Mouse (Mus musculus) kidney, adult 2 months (tissue): ENCODE results near the gene Atp6v1e1. TPM values are rescaled to one million over a fixed set of nuclear protein-coding genes. Genes with fewer than 3 reads are reported as not detected.

Experiments used
- DNase-seq: peaks from one replicate; pipeline ENCODE4 v3.0.0; 2021
- H3K27ac ChIP-seq: fragments of 200-500 bp; 2 replicates; pipeline ENCODE4 v1.5.1; 2012; ENCODE audit warnings: low read depth, low read length, control low read depth, inconsistent platforms; ENCODE audit not compliant: insufficient read depth
- H3K27me3 ChIP-seq: fragments of 200-500 bp; replicated peaks from 2 replicates; pipeline ENCODE4 v1.6.1; 2012; ENCODE audit warnings: mild to moderate bottlenecking, moderate library complexity, low read length, inconsistent platforms; ENCODE audit not compliant: control insufficient read depth, insufficient read depth
- H3K36me3 ChIP-seq: fragments of 200-500 bp; 2 replicates; pipeline ENCODE4 v1.6.1; 2012; ENCODE audit warnings: mild to moderate bottlenecking, moderate library complexity, low read length, inconsistent platforms; ENCODE audit not compliant: control insufficient read depth, insufficient read depth
- H3K4me1 ChIP-seq: fragments of 200-500 bp; 2 replicates; pipeline ENCODE4 v1.6.1; 2011; ENCODE audit warnings: low read length; ENCODE audit not compliant: control insufficient read depth, insufficient read depth
- H3K4me3 ChIP-seq: fragments of 200-500 bp; 2 replicates; pipeline ENCODE4 v1.5.1; 2011; ENCODE audit warnings: mild to moderate bottlenecking, low read depth, low read length, control low read depth; ENCODE audit not compliant: insufficient read depth
- CTCF ChIP-seq: fragments of 200-500 bp; conservative IDR thresholded peaks from 2 replicates; pipeline ENCODE4 v1.5.1; 2011; ENCODE audit warnings: low read depth, mild to moderate bottlenecking, control low read depth, low read length, moderate library complexity, mixed read lengths; ENCODE audit not compliant: insufficient read depth, insufficient read length
- POLR2A ChIP-seq: fragments of 200-500 bp; IDR thresholded peaks from one replicate; pipeline ENCODE4 v1.6.1; 2011; ENCODE audit warnings: low read depth, low read length, control low read depth
- WGBS: fragments of 180-500 bp; shearing (Covaris S2); methylation state at CpG from one replicate; pipeline ENCODE4 v1.1.7; 2018; 5-methylcytosine and 5-hydroxymethylcytosine counted together
- polyA plus RNA-seq: library from polyadenylated mRNA; depleted of rRNA; stranded (reverse); fragments of >200 nt; gene quantifications from 2 replicates; pipeline ENCODE4 v1.2.3, GENCODE M21; 2012

Atp6v1e1 gene
- polyA plus RNA-seq, 1 experiment = 418 TPM

GRCm38 (mm10) chr6:120841754-120842153, 19.2 kb upstream of the Atp6v1e1 start:
- no peak for TF ChIP-seq POLR2A
- no peak for TF ChIP-seq CTCF
- no peaks in the 10 kb centered on the region for H3K27me3 ChIP-seq
- no peaks in the 10 kb centered on the region for H3K4me1 ChIP-seq
- H3K27ac ChIP-seq = no peak overlapping the region
- H3K36me3 ChIP-seq = no peaks in the 10 kb centered on the region
- DNase-seq = no peak
- H3K4me3 ChIP-seq = no peak overlapping the region
- WGBS = 80% methylated on average over 5 of the region's 5 CpGs

GRCm38 (mm10) chr6:120840258-120840657, 17.7 kb upstream of the Atp6v1e1 start:
- Histone ChIP-seq H3K27ac (no peak overlapping the region), H3K27me3 (no peaks in the 10 kb centered on the region), H3K4me3 (no peak overlapping the region), H3K36me3 (no peaks in the 10 kb centered on the region), H3K4me1 (no peaks in the 10 kb centered on the region)
- DNase-seq = no peak
- no peak for TF ChIP-seq CTCF
- no peak for TF ChIP-seq POLR2A
- 96% methylated on average over 7 of the region's 7 CpGs for WGBS

- Histone ChIP-seq H3K4me1 (no peaks in the 10 kb centered on the region), H3K27me3 (no peaks in the 10 kb centered on the region), H3K4me3 (no peak overlapping the region), H3K27ac (no peak overlapping the region), H3K36me3 (no peaks in the 10 kb centered on the region)
- TF ChIP-seq POLR2A (no peak), CTCF (no peak)
- no peak for DNase-seq
- WGBS = 70% methylated on average over 1 of the region's 1 CpGs
These were observed 14.5 kb upstream of the Atp6v1e1 start for GRCm38 (mm10) chr6:120837152-120837530.

GRCm38 (mm10) chr6:120836389-120837151, 14.0 kb upstream of the Atp6v1e1 start:
- Histone ChIP-seq H3K27me3 (no peaks in the 10 kb centered on the region), H3K4me3 (peak overlapping the region; percentile 73), H3K27ac (peak overlapping the region; percentile 90), H3K4me1 (no peaks in the 10 kb centered on the region), H3K36me3 (no peaks in the 10 kb centered on the region)
- no peak for TF ChIP-seq POLR2A
- no peak for TF ChIP-seq CTCF
- 3% methylated on average over 37 of the region's 37 CpGs for WGBS
- DNase-seq = peak; percentile 48

- Histone ChIP-seq H3K27ac (peak within 1 kb of the TSS; percentile 90), H3K4me3 (peak within 1 kb of the TSS; percentile 73), H3K36me3 (no peaks in the 10 kb centered on the region), H3K4me1 (no peaks in the 10 kb centered on the region), H3K27me3 (no peaks in the 10 kb centered on the region)
- 3% methylated on average over 40 of the region's 40 CpGs for WGBS
- TF ChIP-seq CTCF (peak; percentile 47), POLR2A (peak; percentile 84)
- peak; percentile 98 for DNase-seq
These were observed 13.1 kb upstream of the Atp6v1e1 start, which contains the start of gene Bcl2l13 for GRCm38 (mm10) chr6:120835474-120836374. Gene Bcl2l13 (plus strand): TSS chr6:120836212.

- no peak for DNase-seq
- 83% methylated on average over 4 of the region's 4 CpGs for WGBS
- H3K4me3 ChIP-seq = no peak overlapping the region
- no peaks in the 10 kb centered on the region for H3K36me3 ChIP-seq
- no peaks in the 10 kb centered on the region for H3K4me1 ChIP-seq
- TF ChIP-seq POLR2A (no peak), CTCF (no peak)
- H3K27ac ChIP-seq = no peak overlapping the region
- H3K27me3 ChIP-seq = no peaks in the 10 kb centered on the region
These were observed 12.3 kb upstream of the Atp6v1e1 start for GRCm38 (mm10) chr6:120834766-120835321.
